Mouse (Mus musculus): ENCODE data around the gene Afg1l.

Gene Afg1l

GRCm38 (mm10) chr10:42297954-42298353 lies 180.4 kb downstream of the Afg1l start:
- no peak for DNase-seq (ENCODE audit: low read depth, low spot score)

DNA sequence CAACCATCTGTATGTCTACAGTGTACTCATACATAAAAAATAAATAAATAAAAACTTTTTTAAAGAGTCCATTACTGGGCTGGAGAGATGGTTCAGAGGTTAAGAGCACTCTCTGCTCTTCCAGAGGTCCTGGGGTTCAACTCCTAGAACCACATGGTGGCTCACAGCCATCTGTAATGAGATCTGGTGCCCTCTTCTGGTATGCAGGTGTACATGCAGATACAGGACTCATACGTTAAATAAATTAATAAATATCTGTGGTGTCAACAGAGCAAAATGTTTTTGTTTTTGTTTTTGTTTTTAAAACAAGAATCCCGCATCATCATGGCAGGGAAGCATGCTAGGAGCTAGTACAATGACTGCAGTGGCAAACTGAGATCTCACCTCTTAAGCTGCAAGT lies 181.3 kb downstream of the Afg1l start:
- DNase-seq (ENCODE audit: low read depth, low spot score), result no peak

DNA sequence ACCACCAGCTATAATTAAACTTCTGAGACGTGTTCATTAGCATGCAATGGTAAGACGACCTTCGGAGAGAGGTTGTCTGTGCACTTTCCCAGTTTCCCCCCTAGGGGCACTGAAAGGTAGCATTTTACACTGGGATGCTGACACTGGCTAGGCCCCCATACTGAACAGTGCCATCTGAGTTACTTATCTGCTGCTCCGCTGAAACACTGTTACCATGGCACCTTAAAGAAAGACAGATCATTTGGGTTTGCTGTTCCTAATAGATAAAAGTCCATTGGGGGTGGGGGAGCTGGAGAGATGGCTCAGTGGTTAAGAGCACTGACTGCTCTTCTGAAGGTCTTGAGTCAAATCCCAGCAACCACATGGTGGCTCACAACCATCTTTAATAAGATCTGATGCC lies 181.8 kb downstream of the Afg1l start:
- DNase-seq (ENCODE audit: low read depth, low spot score), result no peak

DNA sequence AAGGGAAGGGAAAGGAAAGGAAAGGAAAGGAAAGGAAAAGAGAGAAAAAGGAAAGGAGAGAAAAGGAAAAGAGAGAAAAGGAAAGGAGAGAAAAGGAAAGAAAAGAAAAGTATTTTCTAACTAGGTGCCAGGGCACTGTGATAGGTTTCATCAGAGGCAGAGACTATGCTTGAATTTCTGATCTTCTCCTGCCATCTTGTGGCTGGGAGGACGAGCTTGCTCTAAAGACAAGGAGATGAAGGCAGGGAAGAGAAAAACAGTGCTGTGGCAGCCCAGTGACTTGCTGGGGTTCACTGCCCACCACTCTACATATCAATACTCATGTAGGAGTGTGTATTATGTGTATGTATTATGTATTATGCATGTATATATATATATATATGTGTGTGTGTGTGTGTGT lies 183.3 kb downstream of the Afg1l start:
- peak; percentile 65 for DNase-seq (ENCODE audit: low read depth, low spot score)

DNA sequence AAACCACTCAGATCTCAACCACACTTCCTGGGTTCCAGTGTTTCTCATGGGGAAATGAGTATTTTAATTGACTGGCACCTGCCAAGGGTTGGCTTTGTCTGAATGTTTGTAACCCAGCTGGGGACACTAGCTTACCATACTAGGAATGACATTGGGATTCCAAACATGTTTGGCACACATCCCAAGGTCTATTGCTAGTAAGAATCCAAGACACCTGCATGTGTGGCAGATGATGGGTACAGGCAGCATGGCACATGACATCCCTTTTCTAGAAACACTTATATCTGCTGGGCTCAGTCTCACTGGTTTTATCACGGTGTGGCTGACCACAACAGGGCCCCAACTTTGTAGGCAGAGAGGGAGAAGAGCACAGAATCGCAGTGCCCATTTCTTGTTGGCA lies 184.0 kb downstream of the Afg1l start:
- DNase-seq (ENCODE audit: low read depth, low spot score), result no peak

GRCm38 (mm10) chr10:42293877-42294276 lies 184.5 kb downstream of the Afg1l start:
- no peak for DNase-seq (ENCODE audit: low read depth, low spot score)

GRCm38 (mm10) chr10:42291360-42291759 lies 187.0 kb downstream of the Afg1l start:
- DNase-seq (ENCODE audit: low read depth, low spot score), result peak; percentile 45

GRCm38 (mm10) chr10:42287666-42288065 lies 190.7 kb downstream of the Afg1l start:
- DNase-seq (ENCODE audit: low read depth, low spot score), result no peak

DNA sequence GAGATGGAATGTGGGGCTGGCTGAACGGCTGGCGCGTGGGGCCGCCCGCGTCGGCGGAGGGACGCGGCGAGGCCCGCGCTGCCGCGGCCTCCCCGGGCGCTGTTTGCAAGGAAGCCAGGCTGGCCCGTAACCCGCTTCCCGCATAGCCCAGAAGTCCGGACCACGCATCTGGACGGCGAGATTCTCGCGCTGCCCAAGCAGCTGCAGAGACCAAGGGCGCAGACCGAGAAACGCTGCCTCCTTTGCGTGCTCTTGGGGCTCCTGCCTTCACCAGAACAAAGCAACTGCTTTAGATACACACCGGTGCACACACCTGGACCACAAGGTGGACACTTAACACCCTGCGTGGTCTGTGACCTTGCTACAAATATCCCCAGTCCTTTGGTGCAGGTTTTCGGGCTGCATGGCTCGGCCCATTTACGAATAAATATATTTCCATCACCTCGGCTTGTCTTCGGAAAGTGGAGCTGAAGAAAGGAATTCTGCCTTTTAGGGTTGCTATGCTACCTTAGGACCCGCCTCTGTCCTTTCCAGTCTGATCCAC lies 200.0 kb downstream of the Afg1l start:
- no peak for DNase-seq (ENCODE audit: low read depth, low spot score)

GRCm38 (mm10) chr10:42277476-42278306 lies 200.7 kb downstream of the Afg1l start:
- peak; percentile 98 for DNase-seq (ENCODE audit: low read depth, low spot score)

- DNase-seq (ENCODE audit: low read depth, low spot score), result peak; percentile 84
Observed at GRCm38 (mm10) chr10:42276507-42277345, 201.6 kb downstream of the Afg1l start, which contains the start of gene Foxo3. Foxo3 (minus strand) TSS chr10:42276755.

DNA sequence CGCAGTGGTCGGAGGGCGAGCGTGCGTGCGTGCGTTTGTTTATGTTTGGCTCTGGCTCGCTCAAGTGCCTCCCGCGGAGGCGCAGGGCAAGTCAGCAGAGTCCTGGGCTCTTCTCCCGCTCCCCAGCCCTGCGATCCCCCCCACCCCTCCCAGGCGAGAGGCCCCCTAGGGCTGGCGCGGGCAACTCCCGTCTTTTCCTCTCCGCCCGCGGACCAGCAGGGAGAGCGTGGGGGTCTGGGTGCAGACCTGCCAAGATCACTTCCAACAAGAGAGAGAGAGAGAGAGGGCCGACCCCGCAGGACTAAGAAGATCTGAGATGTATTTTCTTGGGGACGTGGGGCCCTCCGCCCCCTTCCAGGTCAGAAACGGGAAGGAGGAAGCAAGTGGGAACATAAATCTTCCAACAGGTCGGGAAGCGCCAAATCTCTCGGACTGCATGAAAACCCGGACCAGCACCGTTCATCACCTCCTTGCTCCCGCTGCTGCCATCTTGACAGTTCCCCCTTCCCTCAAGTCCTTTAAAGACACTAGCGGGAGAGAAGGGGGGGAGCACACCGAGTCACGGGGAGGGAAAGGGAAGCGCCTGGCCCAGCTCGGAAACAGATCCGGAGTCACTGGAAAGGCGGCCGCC lies 202.4 kb downstream of the Afg1l start:
- peak; percentile 55 for DNase-seq (ENCODE audit: low read depth, low spot score)

DNA sequence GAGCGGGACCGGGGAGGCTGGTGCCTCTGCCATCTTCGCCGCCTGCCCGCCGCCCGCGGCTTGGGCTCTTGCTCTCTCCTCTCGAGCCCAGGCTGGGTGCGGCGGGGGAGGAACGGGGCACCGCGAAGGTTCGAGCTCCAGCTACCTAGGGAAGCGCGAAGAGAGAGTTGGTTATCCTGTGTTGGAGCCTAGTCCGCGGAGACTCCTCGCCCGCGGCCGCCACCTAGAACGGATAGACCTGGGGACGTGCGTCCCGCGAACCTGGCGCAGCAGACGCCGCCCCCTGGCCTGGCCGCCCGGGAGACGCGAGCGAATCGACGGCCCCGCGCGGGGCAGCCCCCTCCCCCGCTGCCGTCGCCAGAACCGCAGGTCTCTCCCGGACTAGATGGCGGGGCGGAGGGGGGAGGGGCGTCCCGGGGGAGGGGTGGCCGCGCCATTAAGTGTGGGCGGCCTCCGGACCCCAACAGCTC lies 202.9 kb downstream of the Afg1l start:
- DNase-seq (ENCODE audit: low read depth, low spot score), result peak; percentile 40

- no peak for DNase-seq (ENCODE audit: low read depth, low spot score)
Observed at GRCm38 (mm10) chr10:42274712-42275400, 203.5 kb downstream of the Afg1l start.

- DNase-seq (ENCODE audit: low read depth, low spot score), result no peak
Observed at GRCm38 (mm10) chr10:42273760-42274691, 204.3 kb downstream of the Afg1l start.

- no peak for DNase-seq (ENCODE audit: low read depth, low spot score)
Observed at GRCm38 (mm10) chr10:42273403-42273759, 205.0 kb downstream of the Afg1l start.

- no peak for DNase-seq (ENCODE audit: low read depth, low spot score)
Observed at GRCm38 (mm10) chr10:42271454-42272230, 206.7 kb downstream of the Afg1l start.

- DNase-seq (ENCODE audit: low read depth, low spot score), result no peak
Observed at GRCm38 (mm10) chr10:42270277-42271083, 207.9 kb downstream of the Afg1l start.

Data from retina, postnatal 7 days (tissue).